Mouse (Mus musculus): ENCODE measurements around the gene Aspa. TPM values are rescaled to one million over a fixed set of nuclear protein-coding genes. Genes with fewer than 3 reads are reported as not detected.

Gene Aspa
- total RNA-seq, 2 experiments from 2014 or later: 0.62 TPM; not detected in 1

- no peak for ATAC-seq (replicated peaks; ENCODE audit: poor library complexity, severe bottlenecking)
Measured at GRCm38 (mm10) chr11:73260457-73260856, 68.9 kb downstream of the Aspa start.

- no peak for ATAC-seq (replicated peaks; ENCODE audit: poor library complexity, severe bottlenecking)
Measured at GRCm38 (mm10) chr11:73258664-73259063, 70.7 kb downstream of the Aspa start.

GRCm38 (mm10) chr11:73257362-73257945 is 71.9 kb downstream of the Aspa start:
- ATAC-seq (replicated peaks; ENCODE audit: poor library complexity, severe bottlenecking): no peak

Other genes with a start within 250 kb of the Aspa start
- 0.68 TPM in 1 of 2 replicates, not detected in the other for gene Itgae, start 239.0 kb downstream of the Aspa start, total RNA-seq (2014; fragmentation: Nextera tagmentation)
- gene Itgae, start 239.0 kb downstream of the Aspa start, total RNA-seq (2017): 0.77 TPM in 1 of 2 replicates, not detected in the other
- 15.6 and 18.7 TPM in 2 replicates for gene Haspin, start 191.3 kb downstream of the Aspa start, total RNA-seq (2014; fragmentation: Nextera tagmentation)
- 20.5 and 23.0 TPM in 2 replicates for gene Haspin, start 191.3 kb downstream of the Aspa start, total RNA-seq (2017)
- not detected in 2 replicates for gene P2rx5, start 169.2 kb downstream of the Aspa start, total RNA-seq (2014; fragmentation: Nextera tagmentation)
- not detected in 2 replicates for gene P2rx5, start 169.2 kb downstream of the Aspa start, total RNA-seq (2017)
- 71.0 and 77.9 TPM in 2 replicates for gene Emc6, start 152.6 kb downstream of the Aspa start, total RNA-seq (2014; fragmentation: Nextera tagmentation)
- gene Emc6, start 152.6 kb downstream of the Aspa start, total RNA-seq (2017): 50.7 and 76.5 TPM in 2 replicates
- 10.4 and 19.9 TPM in 2 replicates for gene Tax1bp3, start 152.5 kb downstream of the Aspa start, total RNA-seq (2014; fragmentation: Nextera tagmentation)
- 6.3 and 11.7 TPM in 2 replicates for gene Tax1bp3, start 152.5 kb downstream of the Aspa start, total RNA-seq (2017)
- gene Ctns, start 130.6 kb downstream of the Aspa start, total RNA-seq (2014; fragmentation: Nextera tagmentation): 24.7 and 26.8 TPM in 2 replicates
- gene Ctns, start 130.6 kb downstream of the Aspa start, total RNA-seq (2017): 15.6 and 17.5 TPM in 2 replicates
- gene Shpk, start 130.1 kb downstream of the Aspa start, total RNA-seq (2014; fragmentation: Nextera tagmentation): 1.8 and 1.9 TPM in 2 replicates
- gene Shpk, start 130.1 kb downstream of the Aspa start, total RNA-seq (2017): 1.8 and 3.1 TPM in 2 replicates
- gene Trpv1, start 95.3 kb downstream of the Aspa start, total RNA-seq (2014; fragmentation: Nextera tagmentation): not detected in 2 replicates
- gene Trpv1, start 95.3 kb downstream of the Aspa start, total RNA-seq (2017): not detected in 2 replicates
- not detected in 2 replicates for gene Trpv3, start 62.2 kb downstream of the Aspa start, total RNA-seq (2014; fragmentation: Nextera tagmentation)
- not detected in 2 replicates for gene Trpv3, start 62.2 kb downstream of the Aspa start, total RNA-seq (2017)
- not detected in 2 replicates for gene Gm49340, start 145 bp upstream of the Aspa start, total RNA-seq (2014; fragmentation: Nextera tagmentation)
- not detected in 2 replicates for gene Gm49340, start 145 bp upstream of the Aspa start, total RNA-seq (2017)
- gene Spata22, start 145 bp upstream of the Aspa start, total RNA-seq (2014; fragmentation: Nextera tagmentation): not detected in 2 replicates
- not detected in 2 replicates for gene Spata22, start 145 bp upstream of the Aspa start, total RNA-seq (2017)
- not detected in 2 replicates for gene Olfr20, start 21.2 kb upstream of the Aspa start, total RNA-seq (2014; fragmentation: Nextera tagmentation)
- gene Olfr20, start 21.2 kb upstream of the Aspa start, total RNA-seq (2017): not detected in 2 replicates
- gene Olfr376, start 41.6 kb upstream of the Aspa start, total RNA-seq (2014; fragmentation: Nextera tagmentation): not detected in 2 replicates
- not detected in 2 replicates for gene Olfr376, start 41.6 kb upstream of the Aspa start, total RNA-seq (2017)
- not detected in 2 replicates for gene Olfr1, start 70.0 kb upstream of the Aspa start, total RNA-seq (2014; fragmentation: Nextera tagmentation)
- not detected in 2 replicates for gene Olfr1, start 70.0 kb upstream of the Aspa start, total RNA-seq (2017)
- not detected in 2 replicates for gene Olfr378, start 98.9 kb upstream of the Aspa start, total RNA-seq (2014; fragmentation: Nextera tagmentation)
- gene Olfr378, start 98.9 kb upstream of the Aspa start, total RNA-seq (2017): not detected in 2 replicates
- gene Olfr380, start 127.9 kb upstream of the Aspa start, total RNA-seq (2014; fragmentation: Nextera tagmentation): not detected in 2 replicates
- gene Olfr380, start 127.9 kb upstream of the Aspa start, total RNA-seq (2017): not detected in 2 replicates
- gene Olfr381, start 162.0 kb upstream of the Aspa start, total RNA-seq (2014; fragmentation: Nextera tagmentation): not detected in 2 replicates
- not detected in 2 replicates for gene Olfr381, start 162.0 kb upstream of the Aspa start, total RNA-seq (2017)
- not detected in 2 replicates for gene Olfr382, start 187.6 kb upstream of the Aspa start, total RNA-seq (2014; fragmentation: Nextera tagmentation)
- gene Olfr382, start 187.6 kb upstream of the Aspa start, total RNA-seq (2017): not detected in 2 replicates

Measured in granulocyte monocyte progenitor cell, adult 5-6 weeks (primary cell).